In the genomic region with DNA sequence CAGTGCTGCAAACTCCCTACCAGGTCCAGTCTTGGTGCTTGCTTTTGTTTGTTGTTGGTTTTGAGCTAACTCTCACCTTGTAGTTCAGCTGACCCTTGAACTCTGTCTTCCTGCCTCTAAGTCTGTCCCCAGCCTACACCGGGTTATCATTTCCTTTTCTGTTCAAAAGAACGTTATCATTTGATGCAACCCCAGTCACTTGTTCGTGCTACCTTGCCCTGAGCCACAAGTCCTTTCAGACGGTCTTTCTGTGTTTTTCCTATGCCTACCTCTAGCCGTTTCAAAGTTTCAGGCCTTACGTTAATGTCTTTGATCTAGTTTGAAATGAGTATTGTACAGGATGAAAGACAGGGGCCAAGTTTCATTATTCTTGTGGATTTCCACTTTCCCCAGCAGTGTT, we compare ENCODE assay signal across 22 mouse cellular contexts. TPM values are rescaled to one million over a fixed set of nuclear protein-coding genes. Genes with fewer than 3 reads are reported as not detected.
"Had no signal": no experiment of that assay in that cellular context is flagged by ENCODE, and none has a peak within 500 bp of the region (broad histone marks: within the 10 kb centered on the region; RNA-seq: fewer than 3 reads in every experiment).

No protein-coding gene starts in this region.

- ATAC-seq: lung, postnatal 0 days; midbrain, embryonic 15.5 days had no signal

- DNase-seq: kidney, adult 2 months; kidney, postnatal 14 days; lung, adult 2 months; retina, postnatal 1 day had no signal

RNA-seq across cellular contexts. Expression of gene Tmem247, which starts 44.5 kb away (rescaled TPM):
- total RNA-seq: layer of hippocampus, postnatal 25 days; left cerebral cortex, adult 2 months; left cerebral cortex, postnatal 14 days; monocyte, adult 5-6 weeks had no signal
- polyA plus RNA-seq: kidney, adult 2 months; kidney, embryonic 15.5 days; large intestine, adult 2 months; limb, embryonic 10.5 days; limb, embryonic 14.5 days; liver, embryonic 11.5 days; liver, embryonic 15.5 days; lung, adult 2 months; lung, postnatal 0 days; macrophage; midbrain, embryonic 11.5 days; midbrain, embryonic 15.5 days; neural tube, embryonic 13.5 days; spleen, adult 2 months; stomach, embryonic 15.5 days; urinary bladder, adult 2 months had no signal
